Mouse (Mus musculus) frontal cortex, adult 2 months (tissue): ENCODE data around the gene Stpg1. TPM values are rescaled to one million over a fixed set of nuclear protein-coding genes. Genes with fewer than 3 reads are reported as not detected.

Source experiments
- DNase-seq, 2 experiments: peaks; one replicate each; pipeline ENCODE4 v3.0.0; 2022; ENCODE audit warnings: low spot score in 1 of 2; ENCODE audit errors: extremely low spot score in 1 of 2
- polyA plus RNA-seq: library from polyadenylated mRNA; depleted of rRNA; stranded (reverse); fragments of >200 nt; gene quantifications from 2 replicates; pipeline ENCODE4 v1.2.3, GENCODE M21; 2012

Stpg1 gene
- polyA plus RNA-seq, 1 experiment, result 1.5 TPM

DNA sequence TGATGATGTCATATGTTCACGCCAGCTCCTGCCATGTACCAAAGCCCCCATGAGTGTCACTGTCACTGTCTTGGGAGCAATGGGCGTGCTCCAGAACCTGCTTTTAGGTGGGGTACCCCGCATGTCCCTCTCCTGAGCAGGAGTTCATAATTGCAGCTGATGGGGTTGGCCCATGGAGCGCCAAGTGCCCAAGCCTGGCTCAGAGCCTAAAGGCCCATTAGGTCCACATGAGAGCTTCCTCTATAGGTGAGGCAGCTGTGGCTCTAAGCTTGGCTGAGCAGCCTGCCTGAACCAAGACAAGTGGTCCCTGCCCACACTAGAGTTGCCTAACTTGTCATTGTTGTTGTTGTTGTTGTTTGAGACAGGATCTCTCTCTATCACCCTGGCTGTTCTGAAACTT lies 52.2 kb downstream of the Stpg1 start:
- DNase-seq, result no peak

DNA sequence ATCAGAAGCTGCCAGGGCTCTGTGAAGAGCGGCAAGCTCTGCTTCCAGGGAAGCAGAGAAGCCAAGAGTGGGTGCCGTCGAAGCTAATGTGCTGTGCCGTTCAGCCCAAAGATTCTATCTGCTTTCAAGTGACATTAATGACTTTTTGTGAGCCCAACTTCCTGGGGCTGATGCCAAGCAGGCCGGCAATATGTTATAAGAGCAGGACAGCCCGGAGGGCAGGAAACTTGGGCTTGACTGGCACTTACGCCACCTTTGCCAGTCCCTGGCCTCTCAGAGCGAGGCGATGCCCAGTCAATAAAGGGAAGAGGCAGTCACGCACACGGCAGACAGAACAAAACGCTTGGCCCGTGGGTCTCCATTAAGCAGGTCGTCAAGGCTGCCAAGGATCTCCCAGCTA lies 53.0 kb downstream of the Stpg1 start:
- DNase-seq, result no peak

DNA sequence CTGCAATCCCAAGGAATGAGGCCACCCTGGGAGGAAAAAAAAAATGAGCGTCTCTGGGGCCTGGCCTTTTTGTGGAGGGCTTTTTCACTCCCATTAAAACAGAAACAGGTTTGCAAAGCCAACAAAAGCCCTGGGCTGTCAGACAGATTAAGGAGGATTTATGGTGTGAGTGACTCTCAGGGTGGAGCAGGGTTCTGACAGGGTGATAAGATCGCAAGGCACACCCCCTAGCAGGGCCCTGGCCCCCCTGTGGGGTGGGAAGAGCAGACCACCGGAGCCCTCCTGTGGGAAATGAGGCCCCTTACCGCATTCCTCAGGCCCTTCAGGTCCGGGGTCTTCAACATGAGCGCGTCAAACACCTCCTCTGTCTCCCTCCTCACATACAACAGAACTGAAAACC lies 53.5 kb downstream of the Stpg1 start:
- no peak for DNase-seq

DNA sequence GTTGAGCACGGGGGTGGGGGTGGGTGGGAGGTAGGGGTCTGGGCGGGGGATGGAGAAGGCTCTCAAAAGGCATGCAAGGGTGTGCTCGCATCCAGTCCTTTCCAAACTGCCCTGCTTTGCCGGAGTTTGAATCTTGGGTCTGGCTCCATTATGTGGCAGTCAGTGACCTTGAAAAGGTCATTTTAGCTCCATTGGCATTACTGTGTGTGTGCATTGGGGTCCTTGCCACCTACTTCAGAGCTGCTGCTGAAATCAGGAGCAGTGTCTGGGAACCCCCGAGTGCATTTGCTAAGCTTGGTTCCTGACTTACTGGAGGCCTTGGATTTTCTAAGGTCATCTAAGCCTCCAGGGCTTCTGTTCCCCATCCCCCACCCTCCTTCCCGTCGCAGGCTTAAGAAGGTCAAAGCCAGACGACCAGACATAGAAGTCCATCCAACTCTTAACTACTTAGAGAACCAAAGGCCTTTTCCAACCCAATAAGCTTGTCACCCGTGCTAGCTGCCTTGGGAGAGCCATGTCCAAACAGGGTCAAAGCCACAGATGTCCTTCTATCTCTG lies 54.0 kb downstream of the Stpg1 start:
- DNase-seq, result no peak

DNA sequence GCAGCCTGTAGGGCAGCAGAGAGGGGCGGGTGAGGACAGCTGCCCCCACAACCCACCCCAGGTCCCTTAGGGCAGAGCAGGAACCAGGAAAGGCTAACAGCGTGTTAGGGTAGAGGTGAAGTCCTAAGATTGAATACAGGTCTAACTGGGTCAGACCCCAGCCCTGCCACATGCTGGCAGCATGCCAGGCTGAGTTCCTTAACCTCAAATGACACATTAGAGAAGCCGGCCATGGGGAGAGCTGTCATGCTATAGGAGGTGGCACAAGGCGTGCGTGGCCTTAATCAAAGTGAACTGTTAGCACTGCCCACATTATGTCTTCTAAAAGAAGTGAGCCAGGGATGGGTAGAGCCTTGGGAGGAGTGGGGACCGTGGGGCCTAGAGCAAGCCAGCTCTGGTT lies 54.7 kb downstream of the Stpg1 start:
- no peak for DNase-seq

DNA sequence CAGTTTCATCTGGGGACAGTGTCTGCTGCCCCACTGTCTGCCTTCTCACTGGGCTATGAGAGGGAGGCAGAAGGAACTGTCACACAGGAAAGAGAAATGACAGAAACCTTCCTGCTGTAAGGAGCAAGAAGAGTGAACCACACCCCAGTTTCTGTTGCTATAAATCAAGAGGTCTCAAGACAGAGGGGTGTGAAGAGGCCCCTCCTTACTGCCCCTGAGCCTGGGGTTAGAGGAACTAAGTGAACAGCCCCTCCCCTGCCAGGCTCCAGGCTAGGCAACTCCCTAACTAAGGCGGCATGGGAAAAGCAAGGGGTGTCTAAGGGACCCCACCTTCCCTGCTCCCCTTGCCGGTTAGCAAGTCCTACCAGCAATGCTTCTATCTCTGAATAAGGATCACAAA lies 69.2 kb downstream of the Stpg1 start:
- no peak for DNase-seq

DNA sequence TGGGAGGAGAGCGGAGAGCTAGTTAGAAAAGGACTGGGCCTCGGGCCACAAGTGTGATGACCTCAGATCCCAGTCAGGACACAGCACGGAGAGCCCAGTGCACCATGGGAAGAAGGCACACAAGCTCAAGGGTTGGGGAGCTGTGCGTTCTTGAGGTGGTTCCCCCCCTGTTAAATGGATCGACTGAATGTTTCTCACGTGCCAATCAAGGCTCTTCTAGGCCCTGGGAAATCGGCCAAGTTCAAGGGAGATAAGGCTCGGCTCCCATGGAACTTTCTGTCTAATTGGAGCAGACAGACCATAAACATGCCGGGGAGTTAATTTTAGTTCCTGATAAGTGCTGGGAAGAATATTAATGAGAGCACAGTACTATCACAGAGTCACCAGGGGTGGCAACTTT lies 70.8 kb downstream of the Stpg1 start:
- DNase-seq, result no peak

DNA sequence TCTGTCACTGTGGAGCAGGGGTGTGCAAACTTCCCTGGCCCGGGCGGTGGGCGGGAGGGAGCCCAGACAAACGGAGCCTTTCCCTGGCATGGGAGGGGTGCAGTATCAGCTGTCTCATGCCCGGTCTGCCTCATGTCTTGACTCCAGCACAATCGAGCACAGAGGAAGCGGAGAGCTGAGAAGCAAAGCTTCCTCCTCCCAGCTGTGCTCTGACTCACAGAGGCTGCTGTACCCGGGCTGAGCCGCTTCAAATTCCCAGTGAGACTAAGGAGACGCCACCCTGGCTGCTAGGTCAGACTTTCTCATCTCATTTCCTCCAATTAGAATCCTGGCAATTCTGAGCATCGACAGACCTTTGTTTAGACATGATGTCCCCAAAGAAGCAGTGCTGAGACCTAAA lies 72.5 kb downstream of the Stpg1 start:
- DNase-seq, result peak; percentile 13 to 36

DNA sequence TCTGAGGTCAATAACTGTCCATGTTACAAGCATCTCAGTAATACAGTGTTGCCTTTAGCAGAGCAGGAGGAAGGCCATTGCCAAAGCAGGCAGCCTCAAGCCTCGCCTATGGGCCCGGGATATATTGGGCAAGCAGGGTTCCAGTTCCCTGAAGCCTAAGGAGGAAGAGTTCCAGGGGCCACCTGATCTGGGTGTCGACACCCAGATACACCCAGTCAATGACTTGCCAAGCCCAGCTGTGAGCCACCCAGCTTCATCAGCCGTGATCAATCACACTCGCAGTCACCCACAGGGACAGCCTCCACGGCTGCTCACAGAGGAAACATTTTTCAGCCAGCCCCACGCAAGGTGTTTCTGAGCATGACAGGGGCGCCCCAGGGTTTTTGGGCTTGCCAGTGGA lies 72.9 kb downstream of the Stpg1 start:
- DNase-seq, result no peak

DNA sequence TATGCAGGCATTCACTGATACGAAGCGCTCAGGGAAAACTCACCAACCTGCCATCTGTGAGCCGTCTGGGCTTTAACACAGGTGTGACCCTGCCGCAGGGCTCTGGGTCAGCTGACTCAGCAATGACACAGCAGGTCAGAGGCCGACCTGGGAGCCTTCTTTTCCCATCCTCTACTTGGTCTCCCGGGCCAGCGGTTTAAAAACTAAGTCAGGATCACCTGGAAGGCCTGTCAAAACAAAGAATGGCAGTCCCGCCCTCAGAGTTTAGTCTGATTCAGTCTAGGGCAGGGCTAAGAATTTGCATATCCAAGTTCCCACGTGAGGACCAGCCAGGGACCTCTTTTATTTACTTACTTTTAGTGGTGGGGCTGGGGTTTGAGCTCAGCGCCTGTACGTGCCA lies 74.6 kb downstream of the Stpg1 start:
- DNase-seq, result no peak

DNA sequence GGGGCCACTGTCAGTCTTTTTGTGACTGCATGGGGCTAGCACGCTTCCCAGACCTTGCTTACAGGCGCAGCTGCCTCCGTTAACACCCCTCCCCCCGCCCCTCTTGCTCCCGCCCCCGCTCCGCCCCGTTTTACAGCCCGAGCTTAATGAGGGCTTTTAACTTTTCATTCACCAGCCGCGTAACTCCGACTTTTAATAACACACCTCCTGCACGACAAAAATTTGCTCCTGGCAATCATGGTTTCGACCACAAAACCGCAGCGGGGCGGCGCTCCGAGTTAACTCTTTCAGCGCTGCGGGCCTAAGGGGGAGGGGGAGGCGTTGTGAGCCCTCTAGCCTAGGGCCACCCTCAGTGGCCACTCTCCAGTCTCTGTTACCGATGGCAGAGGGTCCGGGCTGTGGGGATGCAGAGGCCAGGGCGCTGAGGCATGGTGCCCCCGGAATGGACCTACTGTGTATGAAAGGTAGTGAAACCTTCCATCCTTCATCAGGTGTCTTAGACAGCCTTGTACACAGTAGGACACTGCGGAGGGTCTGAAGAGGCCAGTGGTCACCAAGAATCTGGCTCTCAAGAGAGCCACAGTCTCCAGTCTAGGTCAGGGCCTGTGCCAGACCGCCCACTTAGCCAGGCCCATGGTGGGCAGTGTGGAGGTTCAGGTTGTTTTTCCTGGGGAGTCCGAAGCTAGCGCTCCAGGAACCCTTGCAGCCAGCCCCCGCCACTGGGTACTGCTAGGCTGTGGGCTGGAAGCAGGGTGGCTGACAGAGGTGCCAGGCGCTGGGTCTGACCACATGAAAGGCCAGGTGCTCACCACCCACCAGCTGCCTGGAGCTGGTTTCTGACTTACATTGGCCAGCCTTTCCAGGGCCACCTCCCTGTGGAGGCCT lies 75.8 kb downstream of the Stpg1 start:
- DNase-seq, result no peak

DNA sequence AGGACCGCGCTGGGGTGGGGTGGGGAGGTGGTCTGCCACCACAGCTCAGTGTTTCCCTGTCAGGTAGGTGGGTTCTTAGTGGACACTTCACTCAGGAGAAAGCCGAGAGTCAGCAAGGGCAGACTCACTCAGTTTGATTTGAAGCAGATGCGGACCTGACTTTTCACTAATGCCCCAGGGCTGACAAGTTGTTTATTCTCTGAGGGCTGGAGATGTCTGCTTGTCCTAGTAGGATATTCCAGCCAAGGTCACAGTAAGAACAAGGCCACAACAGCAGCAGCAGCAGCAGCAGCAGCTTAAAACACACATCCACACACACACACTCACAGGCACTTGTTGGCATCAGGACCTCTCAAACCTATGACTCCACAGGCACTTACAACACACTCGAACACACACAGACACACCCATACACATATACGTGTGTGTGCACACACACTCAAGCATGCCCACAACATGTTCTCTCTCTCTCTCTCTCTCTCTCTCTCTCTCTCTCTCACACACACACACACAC lies 76.5 kb downstream of the Stpg1 start:
- DNase-seq, result no peak

DNA sequence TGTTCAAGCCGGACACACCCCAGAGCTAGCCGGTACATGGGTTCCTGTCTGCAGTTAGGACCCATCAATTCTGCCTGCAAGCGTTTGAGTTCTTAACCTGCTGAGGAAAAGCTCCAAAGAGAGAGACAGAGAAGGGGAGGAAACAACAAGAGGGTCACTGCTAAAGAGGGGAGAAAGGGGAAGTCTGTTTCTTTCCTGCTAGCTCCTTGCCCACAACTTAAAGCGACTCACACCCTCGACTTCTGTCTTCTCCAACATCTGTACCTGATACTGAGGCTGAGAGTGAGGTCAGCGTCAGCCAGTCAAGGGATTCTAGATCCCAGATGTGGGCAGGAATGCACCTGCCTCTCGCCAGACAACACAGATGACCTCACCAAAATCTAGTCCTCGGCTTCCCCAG lies 77.7 kb downstream of the Stpg1 start:
- no peak for DNase-seq

DNA sequence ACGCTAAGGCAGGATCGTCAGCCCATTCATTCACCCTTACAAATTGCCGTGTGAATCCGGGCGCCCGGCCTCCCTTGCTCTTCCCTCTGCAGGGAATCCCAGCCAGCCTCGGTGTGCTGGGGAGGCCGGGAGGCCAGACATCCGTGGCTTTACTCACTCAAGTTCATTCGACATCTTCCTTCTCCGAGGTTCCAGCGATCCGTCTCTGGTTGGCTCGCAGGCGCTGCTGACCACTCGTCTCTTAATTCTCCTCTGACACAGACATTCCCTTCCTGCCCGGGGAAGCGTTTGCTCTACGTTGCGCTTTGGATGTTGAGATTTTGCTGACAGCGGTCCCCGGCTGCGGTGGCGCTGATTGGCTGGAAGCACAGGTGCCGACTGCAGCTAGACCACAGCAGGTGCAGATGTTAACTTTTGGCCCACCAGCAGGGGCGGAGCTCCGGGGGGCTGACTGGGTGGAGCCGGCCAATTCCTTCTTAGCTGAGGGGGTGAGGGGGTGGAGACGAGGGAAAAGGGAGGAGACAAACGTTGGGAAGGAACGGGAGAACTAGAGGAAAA lies 78.7 kb downstream of the Stpg1 start, which contains the start of gene Grhl3:
Grhl3 (minus strand) TSS at position 380 of the 558 bp plus-strand sequence.
- DNase-seq, result peak in 1 of 2 experiments; percentile 47

DNA sequence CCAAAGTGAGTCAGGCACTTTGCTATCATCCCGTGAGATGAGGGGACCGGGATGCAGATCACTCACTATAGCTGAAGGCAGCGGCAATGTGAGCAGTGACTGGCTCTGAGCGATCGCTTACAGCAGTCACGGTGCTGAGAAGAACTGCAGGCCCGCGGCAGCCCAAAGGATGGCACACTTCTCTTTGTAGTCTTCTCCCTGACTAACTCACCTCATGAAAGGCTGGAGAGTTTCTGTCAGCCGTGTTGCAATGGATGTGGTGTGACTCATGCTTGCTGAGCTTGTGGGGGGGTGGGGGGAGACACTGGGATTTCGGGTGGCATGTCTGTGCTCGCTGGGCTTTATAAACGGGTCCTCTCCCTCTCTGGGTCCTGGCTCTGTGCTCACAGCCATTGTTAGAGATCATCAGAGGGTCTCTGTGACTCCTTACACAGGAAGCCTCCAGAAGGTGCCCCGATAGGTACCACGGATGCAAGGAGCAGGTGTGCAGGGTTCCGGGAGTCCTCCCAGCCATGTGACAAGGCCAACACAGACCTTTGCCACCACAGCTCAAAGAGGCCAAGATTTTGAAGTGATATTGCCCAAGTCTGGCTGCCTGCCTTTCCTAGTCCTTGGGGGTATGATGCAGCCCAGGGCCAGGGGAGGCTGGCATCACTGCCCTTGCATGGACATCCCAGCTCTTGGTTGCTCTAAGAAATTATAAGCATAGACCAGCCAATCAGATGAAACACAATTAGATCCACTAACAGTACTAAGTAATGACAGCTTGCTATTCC lies 81.0 kb downstream of the Stpg1 start:
- no peak for DNase-seq

DNA sequence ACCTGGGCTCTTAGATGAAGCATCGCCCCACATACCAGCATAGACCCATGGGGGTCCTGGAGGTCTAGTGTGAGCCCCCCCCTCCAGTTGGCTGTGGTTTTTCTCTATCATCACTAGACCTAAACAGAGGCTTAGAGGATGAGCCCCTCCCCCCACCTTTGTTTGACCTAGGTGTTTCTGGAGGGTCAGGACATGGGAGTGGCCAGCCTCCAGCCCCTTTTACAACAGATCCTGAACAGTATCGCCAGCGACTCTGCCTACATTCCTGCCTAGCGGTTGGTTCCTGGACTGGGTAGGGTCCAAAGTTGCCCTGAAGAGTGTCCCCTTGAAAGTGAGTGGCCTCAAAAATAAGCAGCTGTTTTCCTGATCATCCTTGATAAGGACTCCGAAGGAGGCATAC lies 83.9 kb downstream of the Stpg1 start:
- no peak for DNase-seq

DNA sequence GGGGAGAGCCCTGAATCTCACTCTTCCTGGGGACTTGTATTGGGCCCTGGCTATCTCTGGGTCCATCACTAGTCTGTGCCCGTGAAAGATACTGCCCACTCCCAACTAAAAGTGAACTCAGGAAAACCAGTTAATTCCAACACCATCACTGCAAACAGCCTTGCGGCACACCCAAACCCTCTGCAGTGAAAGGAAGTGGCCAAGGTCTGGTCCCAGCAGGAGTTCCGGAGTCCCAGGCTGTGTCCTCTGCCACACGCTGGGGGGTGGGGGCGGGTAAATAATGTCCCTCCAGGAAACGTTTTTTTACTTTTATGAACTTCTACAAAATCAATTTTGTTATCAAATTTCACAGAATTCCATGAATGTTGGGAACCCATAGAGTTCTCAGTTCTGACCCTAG lies 85.1 kb downstream of the Stpg1 start:
- no peak for DNase-seq

DNA sequence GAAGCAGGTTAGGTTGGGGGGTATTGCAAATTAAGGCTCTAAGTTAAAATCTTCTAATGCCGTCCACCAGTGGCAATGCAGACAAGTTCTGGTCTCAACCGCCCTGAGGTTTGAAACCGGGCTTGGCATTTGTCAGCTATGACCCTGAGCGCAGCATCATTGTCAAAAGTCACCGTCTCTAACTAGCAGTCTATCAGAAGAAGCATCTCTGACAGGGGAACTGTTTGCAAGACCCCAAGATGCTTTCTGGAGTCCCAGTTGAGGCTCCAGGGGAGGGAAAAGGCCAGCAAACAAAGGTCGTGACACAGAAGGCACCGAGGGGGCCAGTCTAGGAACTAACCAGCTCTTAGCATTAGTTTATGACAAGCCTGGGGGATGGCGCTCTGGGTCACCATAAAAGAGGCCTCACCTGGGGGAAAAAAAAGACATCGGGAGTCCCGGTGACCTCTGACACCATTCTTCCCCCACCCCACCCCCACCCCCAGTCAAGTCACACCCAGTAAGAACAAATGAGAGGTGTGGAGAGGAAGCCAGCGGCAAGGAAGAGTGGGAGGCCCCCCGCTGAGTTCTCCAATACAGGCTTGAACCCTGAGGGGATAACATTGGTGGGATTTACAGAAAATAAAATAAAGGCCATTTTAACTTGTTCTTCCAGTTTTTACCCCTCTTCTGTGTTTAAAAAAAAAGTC lies 86.8 kb downstream of the Stpg1 start:
- no peak for DNase-seq

DNA sequence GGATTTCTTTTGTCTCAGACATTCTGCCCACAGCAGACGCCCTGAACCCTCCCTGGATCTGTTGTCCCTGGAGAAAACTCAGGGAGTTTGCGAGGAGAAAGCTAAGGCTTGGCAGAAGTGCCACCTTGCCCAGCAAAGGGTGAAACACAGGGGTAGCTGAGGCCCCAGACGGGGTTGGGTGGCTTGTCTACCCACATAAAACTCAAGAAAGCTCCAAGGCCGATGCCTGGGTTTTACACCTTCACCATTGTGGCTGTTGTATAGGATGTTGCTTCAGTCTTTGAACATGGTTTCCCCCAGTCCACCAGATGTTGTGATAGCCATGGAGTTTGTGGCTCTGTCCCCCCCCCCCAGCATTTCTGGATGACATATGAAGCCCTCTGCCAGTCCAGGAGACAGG lies 90.2 kb downstream of the Stpg1 start:
- no peak for DNase-seq
